Mouse (Mus musculus) ovary, adult 18-20 months (tissue): ENCODE measurements around the gene Gm14418.
"Not testable (repeated sequence)": the region's sequence is repeated elsewhere in the genome, so short reads cannot be mapped to it uniquely, and the experiment has no call there.

Experiments used
- DNase-seq: peaks from one replicate; pipeline ENCODE4 v3.0.0; 2022; ENCODE audit warnings: low spot score, mixed read lengths

Gm14418 gene

GRCm38 (mm10) chr2:177398096-177398495, at the start of gene Gm14418:
Gene Gm14418 (minus strand): TSS chr2:177398320.
- not testable (repeated sequence) for DNase-seq
